Mouse (Mus musculus): ENCODE measurements around the gene Usp21. TPM values are rescaled to one million over a fixed set of nuclear protein-coding genes. Genes with fewer than 3 reads are reported as not detected.
A peak's percentile ranks its signal among the peaks of the same experiment; 100 is the strongest.
"Not testable (repeated sequence)": the region's sequence is repeated elsewhere in the genome, so short reads cannot be mapped to it uniquely, and the experiment has no call there.

Usp21 gene
- not detected in 2 replicates for polyA plus RNA-seq (2012; ENCODE audit: insufficient read depth, insufficient read length, low replicate concordance, missing spikeins)

DNA sequence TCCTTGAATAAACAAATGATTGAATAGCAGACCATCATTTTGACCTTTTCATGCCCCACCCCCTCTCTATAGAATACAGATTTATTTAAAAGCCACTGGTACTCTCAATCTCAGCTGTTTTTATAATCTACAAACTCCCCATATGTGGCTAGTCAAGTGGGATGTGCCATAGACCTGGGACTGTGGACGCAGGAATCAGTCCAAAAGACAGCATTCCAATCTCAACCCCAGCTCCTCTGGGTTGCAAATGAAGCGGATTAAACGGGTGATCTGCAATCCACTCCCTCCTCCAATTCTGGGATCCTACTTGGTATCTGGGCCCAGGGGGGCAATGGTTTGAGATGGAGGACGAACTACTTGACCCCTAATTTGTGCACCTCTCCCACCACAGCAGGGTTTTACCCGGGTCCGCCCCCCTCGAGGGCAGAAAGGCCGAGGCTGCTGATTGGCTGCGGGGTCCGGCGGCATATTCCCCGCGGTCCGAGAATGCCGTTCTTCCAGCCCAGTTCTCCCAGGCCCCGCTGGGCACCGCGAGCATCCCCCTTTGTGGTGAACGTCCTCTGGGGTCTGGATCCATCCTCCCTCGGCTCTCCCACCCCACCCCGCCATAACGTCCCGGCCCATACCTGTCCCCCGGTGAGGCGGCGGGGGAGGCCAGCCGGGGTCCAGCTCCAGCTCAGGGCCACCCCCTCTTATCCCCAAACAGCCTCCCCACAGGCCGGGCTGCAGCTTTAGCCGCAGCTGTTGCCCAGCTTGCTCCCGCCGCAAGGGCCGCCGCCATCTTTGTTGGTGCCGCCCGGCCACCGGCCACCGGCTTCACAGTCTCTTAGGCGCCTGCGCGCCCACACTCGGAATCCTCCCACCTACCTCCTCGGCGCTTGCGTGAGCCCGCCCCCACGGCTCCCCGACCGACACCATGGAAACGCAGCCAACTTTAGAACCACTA, at the start of gene Usp21:
Gene Usp21, minus strand, starts transcription at position 856 of the 946 bp plus-strand sequence.
- TF ChIP-seq CTCF (IDR thresholded peaks at IDR 0.05; ENCODE audit: insufficient read depth, low read depth, low read length) (no peak), POLR2A (IDR thresholded peaks at IDR 0.05; ENCODE audit: insufficient read depth, low read depth, low read length) (peak; percentile 84)
- Histone ChIP-seq H3K4me3 (ENCODE audit: insufficient read depth, low read depth, low read length) (peak within 1 kb of the TSS; percentile 77), H3K27ac (ENCODE audit: insufficient read depth, low read depth, low read length) (peak within 1 kb of the TSS; percentile 71; the same call in 1 of the 2 replicates), H3K4me1 (ENCODE audit: control insufficient read depth, insufficient read depth, low read length) (peaks cover 16% of the 10 kb centered on the region)
- WGBS: under 1% methylated on average over 49 of the region's 49 CpGs

DNA sequence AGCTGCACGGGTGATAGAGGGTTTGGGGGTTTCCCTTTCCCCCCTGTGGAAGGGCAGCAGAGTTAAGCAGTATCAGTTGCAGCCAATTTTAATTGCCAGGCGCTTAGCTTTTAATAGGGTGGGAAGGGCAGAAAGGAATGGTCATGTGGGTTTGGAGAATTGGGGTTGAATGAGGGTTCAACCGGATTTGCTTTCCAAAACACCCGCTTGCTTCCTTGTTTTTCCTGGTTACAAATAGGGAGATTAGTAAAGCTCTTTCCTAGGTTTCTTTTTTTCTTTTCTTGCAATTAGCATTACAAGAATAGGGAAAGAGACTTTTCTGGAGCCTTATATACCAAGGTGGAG, 42.4 kb upstream of the Usp21 start:
- H3K27ac ChIP-seq (ENCODE audit: insufficient read depth, low read depth, low read length): 0 out of 2 replicates have a peak overlapping the region, but pooled peaks have one; percentile 45
- WGBS: 2% methylated on average over 4 of the region's 4 CpGs
- peak overlapping the region; percentile 61 for H3K4me3 ChIP-seq (ENCODE audit: insufficient read depth, low read depth, low read length)
- TF ChIP-seq CTCF (IDR thresholded peaks at IDR 0.05; ENCODE audit: insufficient read depth, low read depth, low read length) (no peak), POLR2A (IDR thresholded peaks at IDR 0.05; ENCODE audit: insufficient read depth, low read depth, low read length) (no peak)
- peaks cover 5% of the 10 kb centered on the region; the same call in 1 of the 2 replicates for H3K4me1 ChIP-seq (ENCODE audit: control insufficient read depth, insufficient read depth, low read length)

DNA sequence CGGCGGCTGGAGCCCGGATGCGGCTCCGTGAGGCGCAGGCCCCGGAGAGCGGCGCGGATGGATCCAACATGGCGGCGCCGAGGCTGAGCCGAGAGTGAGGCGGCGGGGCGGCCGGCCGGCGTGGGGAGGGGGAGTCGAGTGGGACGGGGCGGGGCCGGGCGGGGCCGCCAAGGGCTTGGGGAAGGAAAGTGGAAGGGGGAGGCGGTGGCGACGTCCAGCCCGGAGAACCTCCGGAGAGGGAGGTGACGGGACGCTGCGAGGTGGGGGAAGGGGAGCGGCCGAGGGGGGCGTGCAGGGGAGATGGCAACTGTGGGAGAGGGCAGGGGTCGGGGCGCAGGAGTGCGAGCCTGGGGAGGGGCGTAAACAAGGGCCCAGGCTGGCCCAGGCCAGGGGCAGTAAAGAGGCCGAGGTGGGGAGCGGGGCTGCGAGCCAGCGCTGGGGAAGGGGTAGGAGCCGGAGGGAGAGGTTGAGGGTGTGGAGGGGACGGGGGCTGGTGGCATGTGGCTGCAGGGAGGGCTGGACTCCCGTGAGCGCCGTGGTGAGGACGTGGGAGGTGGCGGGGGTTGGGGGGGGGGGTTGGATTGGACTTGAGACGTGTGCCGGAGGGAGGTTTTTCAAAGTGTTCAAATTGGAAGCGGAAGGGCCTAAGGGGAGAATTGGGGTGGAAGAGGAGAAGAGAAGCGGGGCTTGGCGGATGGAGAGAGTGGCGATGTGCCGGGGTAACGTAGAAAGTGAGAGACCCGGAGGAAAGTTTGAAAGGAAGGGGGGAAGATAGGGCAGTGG, 41.8 kb upstream of the Usp21 start:
- H3K4me3 ChIP-seq (ENCODE audit: insufficient read depth, low read depth, low read length): peak overlapping the region; percentile 61
- TF ChIP-seq POLR2A (IDR thresholded peaks at IDR 0.05; ENCODE audit: insufficient read depth, low read depth, low read length) (0 out of 2 replicates have a peak, but pooled peaks have one; percentile 4), CTCF (IDR thresholded peaks at IDR 0.05; ENCODE audit: insufficient read depth, low read depth, low read length) (no peak)
- H3K4me1 ChIP-seq (ENCODE audit: control insufficient read depth, insufficient read depth, low read length): peaks cover 5% of the 10 kb centered on the region; the same call in 1 of the 2 replicates
- WGBS: under 1% methylated on average over 59 of the region's 61 CpGs
- peak overlapping the region; percentile 45; the same call in 1 of the 2 replicates for H3K27ac ChIP-seq (ENCODE audit: insufficient read depth, low read depth, low read length)

DNA sequence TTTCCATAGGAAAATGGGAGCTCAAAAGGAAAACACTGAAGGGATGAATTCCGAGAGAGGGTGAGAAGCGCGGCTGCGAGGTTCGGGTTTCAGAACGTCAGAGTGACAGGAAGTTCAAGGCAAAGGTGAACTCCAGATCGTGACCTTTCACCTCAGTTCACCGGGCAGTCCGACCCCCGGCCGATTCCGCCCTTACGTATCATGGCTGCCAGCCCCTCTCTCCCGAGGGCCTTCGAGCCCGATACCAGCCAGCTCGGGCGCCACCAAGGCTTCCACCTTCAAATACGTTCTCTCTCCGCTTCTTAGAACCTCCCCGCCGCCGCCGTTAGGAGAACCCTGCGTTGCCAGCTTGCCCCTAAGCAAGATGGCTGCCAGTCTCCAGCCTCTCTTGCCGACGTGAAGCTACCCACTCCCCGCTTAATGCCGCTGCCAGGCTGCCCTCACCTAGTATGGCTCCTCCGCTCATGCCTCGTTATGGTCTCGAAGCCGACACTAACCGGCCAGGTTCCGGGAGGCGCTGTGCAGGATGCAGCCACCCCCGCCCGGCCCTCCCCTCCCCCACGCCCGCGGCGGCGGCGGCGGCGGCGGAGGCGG, 41.1 kb upstream of the Usp21 start, which contains the start of gene Dedd:
Gene Dedd, plus strand, starts transcription at position 307 of the 594 bp plus-strand sequence.
- TF ChIP-seq POLR2A (IDR thresholded peaks at IDR 0.05; ENCODE audit: insufficient read depth, low read depth, low read length) (0 out of 2 replicates have a peak, but pooled peaks have one; percentile 16), CTCF (IDR thresholded peaks at IDR 0.05; ENCODE audit: insufficient read depth, low read depth, low read length) (no peak)
- peaks cover 4% of the 10 kb centered on the region; the same call in 1 of the 2 replicates for H3K4me1 ChIP-seq (ENCODE audit: control insufficient read depth, insufficient read depth, low read length)
- peak within 1 kb of the TSS; percentile 89 for H3K27ac ChIP-seq (ENCODE audit: insufficient read depth, low read depth, low read length)
- under 1% methylated on average over 48 of the region's 48 CpGs for WGBS
- peak within 1 kb of the TSS; percentile 61 for H3K4me3 ChIP-seq (ENCODE audit: insufficient read depth, low read depth, low read length)

DNA sequence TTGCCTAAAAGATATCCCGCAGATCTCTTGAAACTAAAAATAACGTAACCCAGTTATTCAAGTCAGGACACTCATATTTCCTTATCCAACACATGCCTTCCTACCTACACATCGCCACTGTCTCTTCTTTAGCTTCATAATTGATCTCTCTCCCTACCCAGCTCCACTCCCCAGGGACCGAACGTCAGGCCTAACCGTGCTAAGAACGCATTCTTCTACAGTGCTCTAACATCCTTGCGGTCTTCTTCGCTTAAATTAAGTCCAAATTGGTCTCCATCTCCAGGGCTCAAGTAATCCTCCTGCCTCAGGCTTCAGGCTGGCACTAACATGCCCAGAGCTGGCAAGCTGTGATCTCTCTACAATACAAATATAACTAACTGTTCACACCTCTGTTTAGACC, 40.5 kb upstream of the Usp21 start:
- WGBS: 17% methylated on average over 9 of the region's 9 CpGs
- Histone ChIP-seq H3K27ac (ENCODE audit: insufficient read depth, low read depth, low read length) (peak overlapping the region; percentile 89), H3K4me1 (ENCODE audit: control insufficient read depth, insufficient read depth, low read length) (0 out of 2 replicates have a peak, but pooled peaks cover 3% of the 10 kb centered on the region), H3K4me3 (ENCODE audit: insufficient read depth, low read depth, low read length) (peak overlapping the region; percentile 61)
- no peak for TF ChIP-seq POLR2A (IDR thresholded peaks at IDR 0.05; ENCODE audit: insufficient read depth, low read depth, low read length)
- no peak for TF ChIP-seq CTCF (IDR thresholded peaks at IDR 0.05; ENCODE audit: insufficient read depth, low read depth, low read length)

DNA sequence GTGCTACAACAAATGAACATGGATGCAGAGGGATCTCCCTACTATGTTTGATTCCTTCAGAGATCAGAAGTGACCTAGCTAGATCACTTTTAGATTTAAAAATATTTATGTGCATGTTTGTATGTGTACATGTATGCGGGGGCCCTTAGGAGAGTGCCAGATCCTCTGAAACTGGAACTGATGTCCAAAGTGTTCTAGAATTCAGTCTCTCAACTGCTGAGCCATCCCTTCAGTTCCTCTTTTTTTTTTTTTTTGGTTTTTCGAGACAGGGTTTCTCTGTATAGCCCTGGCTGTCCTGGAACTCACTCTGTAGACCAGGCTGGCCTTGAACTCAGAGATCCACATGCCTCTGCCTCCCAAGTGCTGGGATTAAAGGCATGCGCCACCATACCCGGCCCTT, 38.8 kb upstream of the Usp21 start:
- not testable (repeated sequence) for H3K27ac ChIP-seq (ENCODE audit: insufficient read depth, low read depth, low read length); H3K4me1 ChIP-seq (ENCODE audit: control insufficient read depth, insufficient read depth, low read length); H3K4me3 ChIP-seq (ENCODE audit: insufficient read depth, low read depth, low read length)
- WGBS: 78% methylated on average over 4 of the region's 4 CpGs

DNA sequence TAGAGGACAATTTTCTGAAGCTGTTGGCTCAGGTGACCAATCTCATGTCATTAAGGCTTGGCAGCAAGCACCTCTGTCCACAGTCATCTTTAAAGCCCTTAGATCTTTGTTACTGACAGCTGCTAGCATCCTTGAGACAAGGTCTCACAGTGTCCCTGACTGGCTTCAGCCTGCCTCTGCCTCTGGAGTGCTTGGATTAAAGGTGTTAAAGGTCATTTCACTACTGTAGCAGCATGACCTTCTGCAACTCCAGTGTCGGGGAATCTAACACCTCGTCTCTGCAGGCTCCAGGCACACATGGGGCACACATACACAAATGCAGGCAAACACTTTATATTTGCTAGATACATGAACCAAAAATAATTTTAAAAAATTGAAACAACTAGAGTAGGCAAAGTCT, 37.8 kb upstream of the Usp21 start:
- Histone ChIP-seq H3K27ac (ENCODE audit: insufficient read depth, low read depth, low read length) (no peak overlapping the region), H3K4me3 (ENCODE audit: insufficient read depth, low read depth, low read length) (no peak overlapping the region), H3K4me1 (ENCODE audit: control insufficient read depth, insufficient read depth, low read length) (0 out of 2 replicates have a peak, but pooled peaks cover 3% of the 10 kb centered on the region)
- TF ChIP-seq POLR2A (IDR thresholded peaks at IDR 0.05; ENCODE audit: insufficient read depth, low read depth, low read length): no peak
- TF ChIP-seq CTCF (IDR thresholded peaks at IDR 0.05; ENCODE audit: insufficient read depth, low read depth, low read length): no peak
- 92% methylated on average over 2 of the region's 2 CpGs for WGBS

DNA sequence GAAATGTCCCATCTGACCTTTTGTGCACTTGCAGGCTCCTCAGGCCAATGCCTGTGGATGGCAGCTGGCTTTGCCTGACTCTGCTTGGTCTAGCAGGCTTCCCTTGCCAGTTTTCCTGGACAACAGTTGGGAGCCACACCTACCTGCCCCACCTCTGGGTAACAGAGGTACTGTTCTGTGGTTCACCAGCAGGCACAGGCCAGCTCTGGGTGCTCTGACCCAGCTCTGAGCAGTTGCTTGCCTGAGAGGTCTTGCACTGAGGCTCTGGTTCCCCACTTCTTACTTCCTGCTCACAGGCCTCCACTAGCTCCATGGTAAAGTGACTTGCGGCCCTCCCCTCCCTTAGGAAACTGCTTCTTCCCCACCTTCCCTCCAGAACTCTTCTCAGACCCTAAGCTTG, 34.2 kb upstream of the Usp21 start:
- TF ChIP-seq POLR2A (IDR thresholded peaks at IDR 0.05; ENCODE audit: insufficient read depth, low read depth, low read length): no peak
- no peak for TF ChIP-seq CTCF (IDR thresholded peaks at IDR 0.05; ENCODE audit: insufficient read depth, low read depth, low read length)
- Histone ChIP-seq H3K4me3 (ENCODE audit: insufficient read depth, low read depth, low read length) (no peak overlapping the region), H3K27ac (ENCODE audit: insufficient read depth, low read depth, low read length) (no peak overlapping the region), H3K4me1 (ENCODE audit: control insufficient read depth, insufficient read depth, low read length) (0 out of 2 replicates have a peak, but pooled peaks cover 3% of the 10 kb centered on the region)
- 84% methylated on average over 1 of the region's 1 CpGs for WGBS

Data from olfactory bulb, adult 2 months (tissue).